Mouse (Mus musculus) embryonic facial prominence, embryonic 12.5 days (tissue): ENCODE measurements around the gene Pck2. TPM values are rescaled to one million over a fixed set of nuclear protein-coding genes. Genes with fewer than 3 reads are reported as not detected.

ENCODE experiments used
- ATAC-seq: fragments of 200-750 bp; cut with Nextera tagmentation; 2 replicates; pipeline ENCODE4 v1.8.0; 2017; ENCODE audit not compliant: insufficient number of reproducible peaks, insufficient read depth, low FRiP score, low TSS enrichment
- H3K27ac ChIP-seq: fragments of 300-500 bp; sonication (generic); 2 replicates; pipeline ENCODE4 v1.5.1; 2016; ENCODE audit warnings: mild to moderate bottlenecking
- H3K27me3 ChIP-seq: fragments of 300-500 bp; sonication (generic); 2 replicates; pipeline ENCODE4 v1.6.1; 2016; ENCODE audit warnings: mild to moderate bottlenecking, moderate library complexity
- H3K36me3 ChIP-seq: fragments of 300-500 bp; sonication (generic); 2 replicates; pipeline ENCODE4 v1.6.1; 2016; ENCODE audit warnings: mild to moderate bottlenecking
- H3K4me1 ChIP-seq: fragments of 300-500 bp; sonication (generic); 2 replicates; pipeline ENCODE4 v1.6.1; 2016
- H3K4me2 ChIP-seq: fragments of 300-500 bp; sonication (generic); replicated peaks from 2 replicates; pipeline ENCODE4 v1.6.1; 2016; ENCODE audit warnings: mild to moderate bottlenecking, moderate library complexity
- H3K4me3 ChIP-seq: fragments of 300-500 bp; sonication (generic); 2 replicates; pipeline ENCODE4 v1.5.1; 2016; ENCODE audit warnings: mild to moderate bottlenecking
- H3K9ac ChIP-seq: fragments of 300-500 bp; sonication (generic); 2 replicates; pipeline ENCODE4 v1.6.1; 2016; ENCODE audit warnings: mild to moderate bottlenecking, moderate library complexity
- H3K9me3 ChIP-seq: fragments of 300-500 bp; sonication (generic); 2 replicates; pipeline ENCODE4 v1.6.1; 2016; ENCODE audit warnings: mild to moderate bottlenecking, moderate library complexity
- WGBS: fragments of 180-500 bp; shearing (Covaris S2); methylation state at CpG from one replicate; pipeline ENCODE4 v1.1.7; 2016; 5-methylcytosine and 5-hydroxymethylcytosine counted together
- polyA plus RNA-seq: library from polyadenylated mRNA; unstranded; fragments of >200 nt; fragmentation: Nextera tagmentation; extraction: Ambion mirVana; gene quantifications from 2 replicates; pipeline ENCODE4 v1.2.1, GENCODE M21; 2016

The Pck2 gene
- polyA plus RNA-seq, 1 experiment from 2014 or later: 36.1 TPM

- Histone ChIP-seq H3K9me3 (no peaks in the 10 kb centered on the region), H3K9ac (no peak within 1 kb of the TSS), H3K36me3 (no peaks in the 10 kb centered on the region), H3K27ac (no peak within 1 kb of the TSS), H3K27me3 (peaks cover 20% of the 10 kb centered on the region), H3K4me3 (no peak within 1 kb of the TSS), H3K4me2 (no peak within 1 kb of the TSS), H3K4me1 (peaks cover 4% of the 10 kb centered on the region; the same call in 1 of the 2 replicates)
- no peak; the same call in 1 of the 2 replicates for ATAC-seq
- 70% methylated on average over 22 of the region's 22 CpGs for WGBS
Observed at GRCm38 (mm10) chr14:55510125-55510731, 29.8 kb upstream of the Pck2 start, which contains the start of gene Cpne6. Gene Cpne6 (plus strand): TSS chr14:55510445.

GRCm38 (mm10) chr14:55511037-55511436 lies 29.0 kb upstream of the Pck2 start:
- Histone ChIP-seq H3K4me2 (no peak overlapping the region), H3K27me3 (peaks cover 20% of the 10 kb centered on the region), H3K4me3 (no peak overlapping the region), H3K9ac (no peak overlapping the region), H3K4me1 (peaks cover 4% of the 10 kb centered on the region; the same call in 1 of the 2 replicates), H3K36me3 (no peaks in the 10 kb centered on the region), H3K27ac (no peak overlapping the region), H3K9me3 (no peaks in the 10 kb centered on the region)
- ATAC-seq: 0 out of 2 replicates have a peak, but pooled peaks have one; percentile 38
- 60% methylated on average over 7 of the region's 7 CpGs for WGBS

GRCm38 (mm10) chr14:55513927-55514326 lies 26.1 kb upstream of the Pck2 start:
- Histone ChIP-seq H3K36me3 (no peaks in the 10 kb centered on the region), H3K9ac (no peak overlapping the region), H3K4me3 (no peak overlapping the region), H3K4me1 (peaks cover 4% of the 10 kb centered on the region; the same call in 1 of the 2 replicates), H3K4me2 (no peak overlapping the region), H3K27ac (no peak overlapping the region), H3K9me3 (no peaks in the 10 kb centered on the region), H3K27me3 (peaks cover 23% of the 10 kb centered on the region)
- no peak for ATAC-seq
- WGBS: 64% methylated on average over 10 of the region's 10 CpGs

GRCm38 (mm10) chr14:55515846-55516245 lies 24.2 kb upstream of the Pck2 start:
- no peak for ATAC-seq
- Histone ChIP-seq H3K9ac (no peak overlapping the region), H3K9me3 (no peaks in the 10 kb centered on the region), H3K27me3 (peaks cover 35% of the 10 kb centered on the region), H3K4me1 (peaks cover 1% of the 10 kb centered on the region; the same call in 1 of the 2 replicates), H3K4me2 (no peak overlapping the region), H3K4me3 (no peak overlapping the region), H3K36me3 (no peaks in the 10 kb centered on the region), H3K27ac (no peak overlapping the region)
- 80% methylated on average over 4 of the region's 4 CpGs for WGBS

- Histone ChIP-seq H3K27ac (no peak overlapping the region), H3K4me2 (no peak overlapping the region), H3K9me3 (no peaks in the 10 kb centered on the region), H3K4me1 (peaks cover 5% of the 10 kb centered on the region; the same call in 1 of the 2 replicates), H3K9ac (no peak overlapping the region), H3K36me3 (no peaks in the 10 kb centered on the region), H3K27me3 (peaks cover 46% of the 10 kb centered on the region), H3K4me3 (no peak overlapping the region)
- 50% methylated on average over 2 of the region's 2 CpGs for WGBS
- ATAC-seq: no peak
Observed at GRCm38 (mm10) chr14:55518897-55519296, 21.2 kb upstream of the Pck2 start.

- WGBS: 58% methylated on average over 4 of the region's 4 CpGs
- Histone ChIP-seq H3K4me2 (no peak overlapping the region), H3K4me3 (no peak overlapping the region), H3K4me1 (peaks cover 5% of the 10 kb centered on the region; the same call in 1 of the 2 replicates), H3K36me3 (no peaks in the 10 kb centered on the region), H3K9ac (no peak overlapping the region), H3K27me3 (peaks cover 46% of the 10 kb centered on the region), H3K9me3 (no peaks in the 10 kb centered on the region), H3K27ac (no peak overlapping the region)
- ATAC-seq: no peak
Observed at GRCm38 (mm10) chr14:55519604-55520003, 20.5 kb upstream of the Pck2 start.

GRCm38 (mm10) chr14:55520451-55521361 lies 19.4 kb upstream of the Pck2 start:
- peak overlapping the region; percentile 93 for H3K4me2 ChIP-seq
- H3K9me3 ChIP-seq: no peaks in the 10 kb centered on the region
- H3K9ac ChIP-seq: peak overlapping the region; percentile 53
- H3K36me3 ChIP-seq: no peaks in the 10 kb centered on the region
- H3K27ac ChIP-seq: no peak overlapping the region
- under 1% methylated on average over 61 of the region's 61 CpGs for WGBS
- H3K4me1 ChIP-seq: peaks cover 5% of the 10 kb centered on the region; the same call in 1 of the 2 replicates
- peaks cover 46% of the 10 kb centered on the region for H3K27me3 ChIP-seq
- H3K4me3 ChIP-seq: peak overlapping the region; percentile 44
- no peak for ATAC-seq

- H3K4me1 ChIP-seq: peaks cover 5% of the 10 kb centered on the region; the same call in 1 of the 2 replicates
- no peak overlapping the region for H3K9ac ChIP-seq
- peaks cover 41% of the 10 kb centered on the region for H3K27me3 ChIP-seq
- H3K4me2 ChIP-seq: no peak overlapping the region
- no peak overlapping the region for H3K4me3 ChIP-seq
- no peaks in the 10 kb centered on the region for H3K9me3 ChIP-seq
- H3K27ac ChIP-seq: no peak overlapping the region
- no peak for ATAC-seq
- 62% methylated on average over 4 of the region's 4 CpGs for WGBS
- no peaks in the 10 kb centered on the region for H3K36me3 ChIP-seq
Observed at GRCm38 (mm10) chr14:55524062-55524461, 16.0 kb upstream of the Pck2 start.

- Histone ChIP-seq H3K27me3 (peaks cover 37% of the 10 kb centered on the region), H3K27ac (no peak within 1 kb of the TSS), H3K9me3 (no peaks in the 10 kb centered on the region), H3K4me1 (peaks cover 5% of the 10 kb centered on the region; the same call in 1 of the 2 replicates), H3K4me2 (no peak within 1 kb of the TSS), H3K36me3 (no peaks in the 10 kb centered on the region), H3K9ac (no peak within 1 kb of the TSS), H3K4me3 (no peak within 1 kb of the TSS)
- 41% methylated on average over 8 of the region's 8 CpGs for WGBS
- ATAC-seq: no peak
Observed at GRCm38 (mm10) chr14:55524785-55525184, 15.3 kb upstream of the Pck2 start, which contains the start of gene Nrl. Gene Nrl (minus strand): TSS chr14:55524981.

GRCm38 (mm10) chr14:55526674-55527073 lies 13.4 kb upstream of the Pck2 start:
- ATAC-seq: no peak
- H3K9me3 ChIP-seq: no peaks in the 10 kb centered on the region
- H3K4me1 ChIP-seq: no peaks in the 10 kb centered on the region
- H3K9ac ChIP-seq: no peak overlapping the region
- WGBS: 78% methylated on average over 2 of the region's 2 CpGs
- H3K27me3 ChIP-seq: peaks cover 18% of the 10 kb centered on the region
- no peak overlapping the region for H3K4me2 ChIP-seq
- H3K36me3 ChIP-seq: no peaks in the 10 kb centered on the region
- no peak overlapping the region for H3K4me3 ChIP-seq
- no peak overlapping the region for H3K27ac ChIP-seq

- H3K9me3 ChIP-seq: no peaks in the 10 kb centered on the region
- H3K4me3 ChIP-seq: no peak overlapping the region
- H3K9ac ChIP-seq: no peak overlapping the region
- H3K4me1 ChIP-seq: no peaks in the 10 kb centered on the region
- no peaks in the 10 kb centered on the region for H3K36me3 ChIP-seq
- H3K27ac ChIP-seq: no peak overlapping the region
- peaks cover 6% of the 10 kb centered on the region; the same call in 1 of the 2 replicates for H3K27me3 ChIP-seq
- ATAC-seq: no peak
- no peak overlapping the region for H3K4me2 ChIP-seq
- 25% methylated on average over 3 of the region's 3 CpGs for WGBS
Observed at GRCm38 (mm10) chr14:55527940-55528339, 12.1 kb upstream of the Pck2 start.
